Mouse (Mus musculus) forebrain, embryonic 11.5 days (tissue): ENCODE results near the gene Aldh3a2. TPM values are rescaled to one million over a fixed set of nuclear protein-coding genes. Genes with fewer than 3 reads are reported as not detected.

Experiments used
- ATAC-seq: fragments of 200-750 bp; cut with Nextera tagmentation; replicated peaks from 2 replicates; pipeline ENCODE4 v1.8.0; 2017; ENCODE audit warnings: moderate TSS enrichment; ENCODE audit not compliant: low FRiP score
- DNase-seq: peaks from one replicate; pipeline ENCODE4 v3.0.0-alpha.2; 2017; ENCODE audit warnings: low spot score
- H3K27ac ChIP-seq: fragments of 300-500 bp; sonication (generic); 2 replicates; pipeline ENCODE4 v1.5.1; 2014; ENCODE audit warnings: low read depth, low read length
- H3K27me3 ChIP-seq: fragments of 300-500 bp; sonication (generic); 2 replicates; pipeline ENCODE4 v1.6.1; 2014; ENCODE audit warnings: mild to moderate bottlenecking, low read length, mixed read lengths; ENCODE audit not compliant: control insufficient read depth, insufficient read depth
- H3K36me3 ChIP-seq: fragments of 300-500 bp; sonication (generic); 2 replicates; pipeline ENCODE4 v1.6.1; 2014; ENCODE audit warnings: mild to moderate bottlenecking, low read length, moderate library complexity, mixed read lengths; ENCODE audit not compliant: control insufficient read depth, insufficient read depth
- H3K4me1 ChIP-seq: fragments of 300-500 bp; sonication (generic); replicated peaks from 2 replicates; pipeline ENCODE4 v1.6.1; 2014; ENCODE audit warnings: low read length, mixed read lengths; ENCODE audit not compliant: control insufficient read depth, insufficient read depth
- H3K4me2 ChIP-seq: fragments of 300-500 bp; sonication (generic); 2 replicates; pipeline ENCODE4 v1.6.1; 2014; ENCODE audit warnings: low read depth, mild to moderate bottlenecking, low read length, moderate library complexity, mixed read lengths; ENCODE audit not compliant: severe bottlenecking
- H3K4me3 ChIP-seq: fragments of 300-500 bp; sonication (generic); 2 replicates; pipeline ENCODE4 v1.5.1; 2014; ENCODE audit warnings: low read depth, low read length
- H3K9ac ChIP-seq: fragments of 300-500 bp; sonication (generic); 2 replicates; pipeline ENCODE4 v1.6.1; 2014; ENCODE audit warnings: low read length
- H3K9me3 ChIP-seq: fragments of 300-500 bp; sonication (generic); 2 replicates; pipeline ENCODE4 v1.6.1; 2016; ENCODE audit warnings: low read length, mixed read lengths; ENCODE audit not compliant: control insufficient read depth
- WGBS: fragments of 180-500 bp; shearing (Covaris S2); extraction: QIAGEN DNeasy Blood & Tissue Kit; methylation state at CpG from one replicate; pipeline ENCODE4 v1.1.7; 2014; 5-methylcytosine and 5-hydroxymethylcytosine counted together
- polyA plus RNA-seq: library from polyadenylated mRNA; unstranded; fragments of >200 nt; fragmentation: Nextera tagmentation; extraction: Ambion mirVana; gene quantifications from 2 replicates; pipeline ENCODE4 v1.2.1, GENCODE M21; 2014

Aldh3a2 gene
- polyA plus RNA-seq, 1 experiment from 2014 or later: 21.8 TPM

DNA sequence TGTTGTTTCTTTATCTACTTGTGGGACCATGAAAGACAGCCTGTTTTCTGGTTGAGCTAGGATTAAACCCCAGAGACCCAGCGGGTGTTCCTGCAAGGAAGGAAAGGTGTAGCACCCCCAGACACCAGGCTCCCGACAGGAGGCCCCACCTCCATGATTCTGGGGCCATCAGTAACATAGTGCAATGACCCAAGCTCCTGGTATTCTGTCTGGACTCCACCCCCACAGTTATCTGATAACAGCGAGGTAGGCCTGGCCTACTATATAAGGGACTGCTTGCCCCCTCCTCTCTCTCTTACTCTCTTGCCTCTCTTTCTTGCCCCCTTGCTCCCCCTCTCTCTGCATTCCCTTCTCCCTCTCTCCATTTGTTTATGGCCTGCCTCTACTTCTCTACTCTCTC, 32.9 kb upstream of the Aldh3a2 start:
- no peaks in the 10 kb centered on the region for H3K9me3 ChIP-seq
- no peak overlapping the region for H3K9ac ChIP-seq
- no peaks in the 10 kb centered on the region for H3K36me3 ChIP-seq
- no peak for ATAC-seq
- 61% methylated on average over 3 of the region's 3 CpGs for WGBS
- no peak overlapping the region for H3K4me3 ChIP-seq
- no peak overlapping the region for H3K4me2 ChIP-seq
- 0 out of 2 replicates have a peak, but pooled peaks cover 2% of the 10 kb centered on the region for H3K4me1 ChIP-seq
- no peak overlapping the region for H3K27ac ChIP-seq
- DNase-seq: no peak
- H3K27me3 ChIP-seq: no peaks in the 10 kb centered on the region

DNA sequence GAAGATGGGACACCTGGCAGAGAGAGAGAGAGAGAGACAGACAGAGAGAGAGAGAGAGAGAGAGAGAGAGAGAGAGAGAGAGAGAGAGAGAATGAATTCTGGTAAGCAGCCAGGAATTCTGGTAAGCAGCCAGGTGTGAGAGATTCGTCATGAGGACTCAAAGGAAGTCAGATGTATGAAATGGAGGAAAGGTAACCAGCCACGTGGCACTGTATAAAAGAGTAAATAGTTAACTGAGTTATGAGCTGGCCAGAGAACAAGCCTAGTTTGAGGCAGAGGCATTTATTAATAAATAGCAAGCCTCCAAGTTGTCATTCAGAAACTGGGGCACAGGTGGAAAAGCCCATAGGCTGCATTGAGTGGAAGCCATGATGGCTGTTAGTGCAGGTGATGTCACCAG, 30.6 kb upstream of the Aldh3a2 start:
- H3K4me2 ChIP-seq: no peak overlapping the region
- H3K4me1 ChIP-seq: 0 out of 2 replicates have a peak, but pooled peaks cover 2% of the 10 kb centered on the region
- ATAC-seq (no peak), DNase-seq (no peak)
- no peaks in the 10 kb centered on the region for H3K9me3 ChIP-seq
- H3K9ac ChIP-seq: no peak overlapping the region
- H3K36me3 ChIP-seq: no peaks in the 10 kb centered on the region
- H3K4me3 ChIP-seq: no peak overlapping the region
- 94% methylated on average over 2 of the region's 2 CpGs for WGBS
- no peaks in the 10 kb centered on the region for H3K27me3 ChIP-seq
- H3K27ac ChIP-seq: no peak overlapping the region

DNA sequence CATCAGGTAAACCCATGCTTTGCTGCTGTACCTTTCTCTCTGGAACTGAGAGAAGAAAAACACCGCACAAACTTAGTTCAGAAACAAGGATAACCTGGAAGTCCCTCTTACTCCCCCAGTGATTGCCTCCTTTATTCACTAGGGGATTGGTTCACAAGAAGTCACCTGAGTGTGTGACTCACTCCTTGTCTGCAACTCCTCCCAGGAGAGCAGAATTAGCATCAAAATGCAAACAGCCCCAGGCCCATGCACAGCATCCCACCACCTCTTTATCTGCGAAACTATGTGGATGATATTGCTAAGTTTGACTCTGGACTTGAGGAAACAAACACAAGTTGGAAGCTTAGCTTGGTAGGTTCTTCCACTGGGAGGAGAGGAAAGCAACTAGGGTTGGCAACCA, 30.1 kb upstream of the Aldh3a2 start:
- Histone ChIP-seq H3K27ac (no peak overlapping the region), H3K36me3 (no peaks in the 10 kb centered on the region), H3K27me3 (no peaks in the 10 kb centered on the region), H3K4me2 (no peak overlapping the region), H3K9me3 (no peaks in the 10 kb centered on the region), H3K9ac (no peak overlapping the region), H3K4me3 (no peak overlapping the region), H3K4me1 (0 out of 2 replicates have a peak, but pooled peaks cover 2% of the 10 kb centered on the region)
- ATAC-seq (no peak), DNase-seq (no peak)
- 71% methylated on average over 2 of the region's 2 CpGs for WGBS

DNA sequence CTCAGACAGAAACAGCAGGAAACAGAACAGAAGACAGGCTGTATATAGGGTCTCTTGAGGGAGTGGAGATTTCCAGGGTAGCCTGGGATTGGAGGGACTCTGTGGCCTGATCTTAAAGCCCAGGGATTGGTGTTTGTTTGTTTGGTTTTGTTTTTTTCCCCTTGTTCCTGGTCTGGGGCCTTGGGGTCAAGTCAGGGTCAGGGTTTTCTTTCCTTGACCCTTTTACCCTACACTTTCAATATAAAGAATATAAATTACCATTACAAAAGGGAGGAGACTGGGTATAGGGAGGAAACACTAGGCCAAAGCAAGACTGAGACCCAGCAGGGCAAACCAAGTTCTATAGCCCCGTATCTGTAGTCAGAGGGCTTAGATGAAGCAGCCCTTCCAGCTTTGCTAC, 29.3 kb upstream of the Aldh3a2 start:
- H3K4me3 ChIP-seq: no peak overlapping the region
- 24% methylated on average over 1 of the region's 1 CpGs for WGBS
- H3K27me3 ChIP-seq: no peaks in the 10 kb centered on the region
- H3K9ac ChIP-seq: no peak overlapping the region
- no peak overlapping the region for H3K4me2 ChIP-seq
- H3K27ac ChIP-seq: no peak overlapping the region
- DNase-seq (no peak), ATAC-seq (no peak)
- no peaks in the 10 kb centered on the region for H3K9me3 ChIP-seq
- H3K36me3 ChIP-seq: no peaks in the 10 kb centered on the region
- H3K4me1 ChIP-seq: 0 out of 2 replicates have a peak, but pooled peaks cover 2% of the 10 kb centered on the region

DNA sequence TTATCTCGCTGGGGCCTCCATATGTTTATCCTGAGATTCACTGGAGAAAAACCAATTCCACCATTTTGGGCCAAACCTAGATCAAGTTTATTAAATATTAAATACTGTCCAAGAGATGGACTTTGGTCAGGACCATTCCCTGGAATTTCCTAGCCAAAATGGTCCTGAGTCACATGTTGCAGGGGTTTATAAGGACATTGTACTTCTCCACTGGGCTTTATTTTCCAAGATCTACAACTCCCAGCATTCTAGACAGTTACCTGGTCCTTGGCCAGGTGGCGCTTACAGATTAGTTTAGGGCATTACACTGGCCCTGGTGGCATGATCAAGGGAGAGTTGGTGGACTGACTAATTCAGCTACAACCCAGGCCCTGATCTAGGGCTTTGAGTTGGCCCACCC, 28.3 kb upstream of the Aldh3a2 start:
- DNase-seq (no peak), ATAC-seq (no peak)
- H3K27me3 ChIP-seq: no peaks in the 10 kb centered on the region
- H3K9me3 ChIP-seq: no peaks in the 10 kb centered on the region
- H3K4me3 ChIP-seq: no peak overlapping the region
- H3K4me1 ChIP-seq: no peaks in the 10 kb centered on the region
- no peak overlapping the region for H3K27ac ChIP-seq
- 83% methylated on average over 2 of the region's 2 CpGs for WGBS
- no peaks in the 10 kb centered on the region for H3K36me3 ChIP-seq
- no peak overlapping the region for H3K9ac ChIP-seq
- no peak overlapping the region for H3K4me2 ChIP-seq

DNA sequence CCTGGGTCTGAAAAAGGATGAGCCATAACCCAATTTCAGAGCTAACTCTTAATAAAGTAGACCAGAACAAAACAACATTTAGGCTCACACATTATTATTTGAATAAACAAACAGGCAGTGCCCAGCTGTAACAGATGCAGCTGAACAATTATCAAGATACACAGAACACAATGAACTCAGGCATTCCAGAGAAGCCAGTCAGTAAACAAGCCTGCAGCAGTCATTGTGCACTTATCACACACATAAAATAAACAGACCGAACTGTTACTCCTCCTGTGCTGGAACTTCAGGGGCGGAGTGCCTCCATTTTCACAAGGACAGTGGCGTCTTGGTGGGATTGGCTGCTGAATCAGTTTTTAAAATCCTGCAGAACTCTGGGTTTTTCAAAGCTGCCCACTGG, 27.2 kb upstream of the Aldh3a2 start:
- WGBS: 85% methylated on average over 3 of the region's 3 CpGs
- H3K9ac ChIP-seq: no peak overlapping the region
- ATAC-seq (no peak), DNase-seq (no peak)
- H3K4me1 ChIP-seq: no peaks in the 10 kb centered on the region
- no peak overlapping the region for H3K27ac ChIP-seq
- H3K4me3 ChIP-seq: no peak overlapping the region
- H3K9me3 ChIP-seq: no peaks in the 10 kb centered on the region
- H3K36me3 ChIP-seq: no peaks in the 10 kb centered on the region
- no peaks in the 10 kb centered on the region for H3K27me3 ChIP-seq
- no peak overlapping the region for H3K4me2 ChIP-seq

DNA sequence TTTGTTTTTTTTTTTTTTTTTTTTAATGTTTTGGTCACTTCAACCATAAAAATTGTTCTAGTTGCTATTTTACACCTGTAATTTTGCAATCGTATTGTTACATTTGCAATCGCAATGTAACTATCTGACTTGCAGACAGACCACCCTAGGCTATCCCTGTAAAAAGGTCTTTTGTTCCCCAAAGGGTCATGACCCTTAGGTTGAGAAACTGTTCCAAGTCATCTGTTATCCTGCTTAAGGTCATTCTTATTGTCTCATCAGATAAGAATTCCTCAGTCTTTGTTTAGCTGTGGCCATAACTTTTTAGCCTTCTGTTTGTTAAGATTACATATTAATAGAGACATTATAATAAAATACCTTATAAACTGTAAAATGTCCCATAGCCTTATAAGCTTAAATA, 26.0 kb upstream of the Aldh3a2 start:
- Histone ChIP-seq H3K9ac (no peak overlapping the region), H3K4me2 (no peak overlapping the region), H3K36me3 (no peaks in the 10 kb centered on the region), H3K9me3 (no peaks in the 10 kb centered on the region), H3K27me3 (no peaks in the 10 kb centered on the region), H3K4me1 (no peaks in the 10 kb centered on the region), H3K27ac (no peak overlapping the region), H3K4me3 (no peak overlapping the region)
- 49% methylated on average over 2 of the region's 2 CpGs for WGBS
- ATAC-seq: no peak
- no peak for DNase-seq

DNA sequence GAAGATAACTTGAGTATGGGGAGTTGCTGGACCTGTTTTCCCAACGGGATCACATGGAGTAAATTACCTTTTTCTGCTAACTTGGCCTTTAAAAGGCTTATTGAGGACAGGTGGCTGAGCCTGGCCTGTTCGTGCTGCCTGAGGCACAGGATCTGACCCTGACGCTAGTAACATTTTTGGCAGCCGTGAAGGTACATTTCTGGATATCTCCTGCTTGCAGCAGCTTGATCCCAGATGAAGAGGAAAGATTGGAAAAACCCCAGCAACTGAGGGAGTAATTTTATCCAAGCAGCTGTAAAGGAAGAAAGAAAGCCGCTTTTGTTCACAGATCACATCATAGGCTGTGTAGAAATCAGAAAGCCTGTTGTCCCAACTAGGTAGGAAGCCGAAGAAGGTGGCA, 17.1 kb upstream of the Aldh3a2 start:
- Histone ChIP-seq H3K36me3 (no peaks in the 10 kb centered on the region), H3K9me3 (no peaks in the 10 kb centered on the region), H3K4me1 (no peaks in the 10 kb centered on the region), H3K9ac (no peak overlapping the region), H3K4me2 (no peak overlapping the region), H3K27me3 (no peaks in the 10 kb centered on the region), H3K4me3 (no peak overlapping the region), H3K27ac (no peak overlapping the region)
- WGBS: 80% methylated on average over 6 of the region's 6 CpGs
- no peak for ATAC-seq
- no peak for DNase-seq

DNA sequence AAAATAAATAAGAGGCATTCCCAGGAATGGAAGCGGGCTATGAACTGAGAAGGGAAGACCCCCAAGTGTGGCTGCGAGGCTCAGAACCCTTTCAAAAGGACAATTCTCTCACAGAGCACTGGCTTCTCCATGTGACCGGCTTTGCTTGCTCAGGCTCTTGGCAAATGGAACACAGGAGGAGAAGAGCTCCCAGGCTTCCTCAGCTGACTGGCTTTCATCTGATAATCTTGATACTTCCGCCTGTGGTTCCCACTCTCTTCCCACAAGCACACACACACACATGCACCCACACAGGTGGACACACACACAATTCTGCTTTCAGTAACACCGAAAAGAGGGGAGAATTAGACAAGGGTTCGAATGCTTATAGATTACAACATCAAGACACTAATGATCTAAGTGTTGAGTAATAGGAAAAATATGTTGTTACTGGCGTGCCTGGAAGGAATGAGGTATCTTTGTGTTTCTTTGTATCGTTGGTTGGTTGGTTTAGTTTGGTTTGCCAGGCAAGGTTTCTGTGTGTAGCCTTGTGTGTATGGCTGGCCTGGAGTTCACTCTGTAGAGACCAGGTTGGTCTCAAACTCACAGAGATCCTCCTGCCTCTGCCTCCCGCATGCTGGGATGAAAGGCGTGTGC, 16.3 kb upstream of the Aldh3a2 start:
- Histone ChIP-seq H3K9ac (no peak overlapping the region), H3K4me3 (no peak overlapping the region), H3K4me2 (no peak overlapping the region), H3K9me3 (no peaks in the 10 kb centered on the region), H3K36me3 (no peaks in the 10 kb centered on the region), H3K4me1 (no peaks in the 10 kb centered on the region), H3K27ac (no peak overlapping the region), H3K27me3 (no peaks in the 10 kb centered on the region)
- ATAC-seq (no peak), DNase-seq (no peak)
- WGBS: 89% methylated on average over 10 of the region's 10 CpGs
